Mouse (Mus musculus) hindbrain, embryonic 14.5 days (tissue): ENCODE measurements around the gene Vmn1r45. TPM values are rescaled to one million over a fixed set of nuclear protein-coding genes. Genes with fewer than 3 reads are reported as not detected.
"Not testable (repeated sequence)": the region's sequence is repeated elsewhere in the genome, so short reads cannot be mapped to it uniquely, and the experiment has no call there.

Experiments used
- ATAC-seq: fragments of 200-750 bp; cut with Nextera tagmentation; 2 replicates; pipeline ENCODE4 v1.8.0; 2017; ENCODE audit warnings: moderate number of reproducible peaks, mild to moderate bottlenecking, moderate TSS enrichment, moderate library complexity; ENCODE audit not compliant: low FRiP score
- DNase-seq: peaks from one replicate; pipeline ENCODE4 v3.0.0-alpha.2; 2015; ENCODE audit warnings: low spot score
- H3K27ac ChIP-seq: fragments of 300-500 bp; sonication (generic); 2 replicates; pipeline ENCODE4 v1.5.1; 2014; ENCODE audit warnings: mild to moderate bottlenecking, moderate library complexity
- H3K27me3 ChIP-seq: fragments of 300-500 bp; sonication (generic); 2 replicates; pipeline ENCODE4 v1.6.1; 2014; ENCODE audit warnings: mild to moderate bottlenecking, low read length, mixed read lengths; ENCODE audit not compliant: control insufficient read depth, insufficient read depth
- H3K36me3 ChIP-seq: fragments of 300-500 bp; sonication (generic); replicated peaks from 2 replicates; pipeline ENCODE4 v1.6.1; 2014; ENCODE audit not compliant: control insufficient read depth, insufficient read depth
- H3K4me1 ChIP-seq: fragments of 300-500 bp; sonication (generic); replicated peaks from 2 replicates; pipeline ENCODE4 v1.6.1; 2014; ENCODE audit warnings: antibody characterized with exemption, low read length, mixed read lengths; ENCODE audit not compliant: control insufficient read depth, insufficient read depth
- H3K4me2 ChIP-seq: fragments of 300-500 bp; sonication (generic); replicated peaks from 2 replicates; pipeline ENCODE4 v1.6.1; 2014; ENCODE audit warnings: mild to moderate bottlenecking, moderate library complexity
- H3K4me3 ChIP-seq: fragments of 300-500 bp; sonication (generic); replicated peaks from 2 replicates; pipeline ENCODE4 v1.5.1; 2014; ENCODE audit warnings: mild to moderate bottlenecking, low read length
- H3K9ac ChIP-seq: fragments of 300-500 bp; sonication (generic); 2 replicates; pipeline ENCODE4 v1.6.1; 2014
- H3K9me3 ChIP-seq: fragments of 300-500 bp; sonication (generic); 2 replicates; pipeline ENCODE4 v1.6.1; 2016; ENCODE audit warnings: low read length; ENCODE audit not compliant: control insufficient read depth
- WGBS: fragments of 180-500 bp; shearing (Covaris S2); extraction: QIAGEN DNeasy Blood & Tissue Kit; methylation state at CpG from one replicate; pipeline ENCODE4 v1.1.7; 2014; 5-methylcytosine and 5-hydroxymethylcytosine counted together
- polyA plus RNA-seq: library from polyadenylated mRNA; unstranded; fragments of >200 nt; fragmentation: Nextera tagmentation; extraction: Ambion mirVana; gene quantifications from 2 replicates; pipeline ENCODE4 v1.2.1, GENCODE M21; 2014

Vmn1r45 gene
- not detected in 2 replicates for polyA plus RNA-seq

GRCm38 (mm10) chr6:89940498-89940897 lies at the start of gene Vmn1r45:
TSS of gene Vmn1r45 (minus strand) at chr6:89940598.
- H3K9me3 ChIP-seq, H3K4me2 ChIP-seq, DNase-seq, H3K27ac ChIP-seq, H3K9ac ChIP-seq, H3K27me3 ChIP-seq, H3K4me1 ChIP-seq, H3K36me3 ChIP-seq, ATAC-seq, H3K4me3 ChIP-seq: not testable (repeated sequence)
- 86% methylated on average over 2 of the region's 2 CpGs for WGBS

- H3K9me3 ChIP-seq, result no peaks in the 10 kb centered on the region
- no peak for ATAC-seq
- H3K27me3 ChIP-seq, result no peaks in the 10 kb centered on the region
- DNase-seq, result no peak
- H3K36me3 ChIP-seq, result no peaks in the 10 kb centered on the region
- H3K9ac ChIP-seq, result no peak overlapping the region
- no peaks in the 10 kb centered on the region for H3K4me1 ChIP-seq
- no peak overlapping the region for H3K4me2 ChIP-seq
- no peak overlapping the region for H3K27ac ChIP-seq
- 13% methylated on average over 1 of the region's 1 CpGs for WGBS
- H3K4me3 ChIP-seq, result no peak overlapping the region
Observed at GRCm38 (mm10) chr6:89985989-89986388, 45.6 kb upstream of the Vmn1r45 start.

GRCm38 (mm10) chr6:89969013-89969412 lies 28.6 kb upstream of the Vmn1r45 start, which contains the start of gene Vmn1r46:
TSS of gene Vmn1r46 (plus strand) at chr6:89969313.
- no peak within 1 kb of the TSS for H3K9ac ChIP-seq
- WGBS, result 74% methylated on average over 2 of the region's 2 CpGs
- no peaks in the 10 kb centered on the region for H3K4me1 ChIP-seq
- DNase-seq, result no peak
- no peaks in the 10 kb centered on the region for H3K27me3 ChIP-seq
- no peaks in the 10 kb centered on the region for H3K36me3 ChIP-seq
- no peak within 1 kb of the TSS for H3K4me3 ChIP-seq
- no peak within 1 kb of the TSS for H3K4me2 ChIP-seq
- 0 out of 2 replicates have a peak, but pooled peaks cover 15% of the 10 kb centered on the region for H3K9me3 ChIP-seq
- no peak for ATAC-seq
- no peak within 1 kb of the TSS for H3K27ac ChIP-seq

- Histone ChIP-seq H3K4me1 (no peaks in the 10 kb centered on the region), H3K4me2 (no peak overlapping the region), H3K9ac (no peak overlapping the region), H3K4me3 (no peak overlapping the region), H3K9me3 (0 out of 2 replicates have a peak, but pooled peaks cover 15% of the 10 kb centered on the region), H3K27me3 (no peaks in the 10 kb centered on the region), H3K36me3 (no peaks in the 10 kb centered on the region), H3K27ac (no peak overlapping the region)
- no peak for DNase-seq
- no peak for ATAC-seq
Observed at GRCm38 (mm10) chr6:89966341-89966740, 25.9 kb upstream of the Vmn1r45 start.

- 80% methylated on average over 2 of the region's 2 CpGs for WGBS
- ATAC-seq, result no peak
- H3K4me3 ChIP-seq, result no peak overlapping the region
- H3K4me1 ChIP-seq, result no peaks in the 10 kb centered on the region
- no peaks in the 10 kb centered on the region for H3K36me3 ChIP-seq
- DNase-seq, result no peak
- no peak overlapping the region for H3K9ac ChIP-seq
- 0 out of 2 replicates have a peak, but pooled peaks cover 4% of the 10 kb centered on the region for H3K9me3 ChIP-seq
- H3K4me2 ChIP-seq, result no peak overlapping the region
- no peak overlapping the region for H3K27ac ChIP-seq
- no peaks in the 10 kb centered on the region for H3K27me3 ChIP-seq
Observed at GRCm38 (mm10) chr6:89953556-89953955, 13.2 kb upstream of the Vmn1r45 start.

- H3K4me2 ChIP-seq, result no peak overlapping the region
- H3K4me3 ChIP-seq, result no peak overlapping the region
- no peaks in the 10 kb centered on the region for H3K4me1 ChIP-seq
- no peaks in the 10 kb centered on the region for H3K36me3 ChIP-seq
- no peaks in the 10 kb centered on the region for H3K27me3 ChIP-seq
- no peak overlapping the region for H3K27ac ChIP-seq
- ATAC-seq (no peak), DNase-seq (no peak)
- H3K9me3 ChIP-seq, result no peaks in the 10 kb centered on the region
- 77% methylated on average over 2 of the region's 2 CpGs for WGBS
- H3K9ac ChIP-seq, result no peak overlapping the region
Observed at GRCm38 (mm10) chr6:89940926-89941325, 528 bp upstream of the Vmn1r45 start.

- DNase-seq (no peak), ATAC-seq (no peak)
- Histone ChIP-seq H3K4me3 (no peak overlapping the region), H3K27me3 (no peaks in the 10 kb centered on the region), H3K4me2 (no peak overlapping the region), H3K9me3 (peaks cover 5% of the 10 kb centered on the region; the same call in 1 of the 2 replicates), H3K4me1 (no peaks in the 10 kb centered on the region), H3K9ac (no peak overlapping the region), H3K36me3 (no peaks in the 10 kb centered on the region), H3K27ac (no peak overlapping the region)
- 52% methylated on average over 2 of the region's 2 CpGs for WGBS
Observed at GRCm38 (mm10) chr6:89883812-89884211, 56.6 kb downstream of the Vmn1r45 start.

- Histone ChIP-seq H3K36me3 (no peaks in the 10 kb centered on the region), H3K4me3 (no peak within 1 kb of the TSS), H3K9me3 (peaks cover 5% of the 10 kb centered on the region; the same call in 1 of the 2 replicates), H3K4me2 (no peak within 1 kb of the TSS), H3K27me3 (no peaks in the 10 kb centered on the region), H3K27ac (no peak within 1 kb of the TSS), H3K9ac (no peak within 1 kb of the TSS), H3K4me1 (no peaks in the 10 kb centered on the region)
- DNase-seq (no peak), ATAC-seq (no peak)
- WGBS, result 85% methylated on average over 1 of the region's 1 CpGs
Observed at GRCm38 (mm10) chr6:89883360-89883759, 57.0 kb downstream of the Vmn1r45 start, which contains the start of gene Vmn1r44. TSS of gene Vmn1r44 (plus strand) at chr6:89883660.
